Mouse (Mus musculus): ENCODE results near the gene Ebna1bp2. TPM values are rescaled to one million over a fixed set of nuclear protein-coding genes. Genes with fewer than 3 reads are reported as not detected.

Gene Ebna1bp2
- 22.2 and 22.7 TPM in 2 replicates for polyA plus RNA-seq (2012; rRNA removed)

GRCm38 (mm10) chr4:118620279-118620966, at the start of gene Ebna1bp2, which contains the start of gene Cfap57:
Gene Ebna1bp2, plus strand, starts transcription at chr4:118620799.
Gene Cfap57, minus strand, starts transcription at chr4:118620777.

GRCm38 (mm10) chr4:118658652-118659051, 38.1 kb downstream of the Ebna1bp2 start, which contains the start of gene Olfr62:
Gene Olfr62, plus strand, starts transcription at chr4:118658952.

Other genes with a start within 250 kb of the Ebna1bp2 start
- gene Szt2, start 211.5 kb upstream of the Ebna1bp2 start, polyA plus RNA-seq (2012; rRNA removed): 31.2 and 35.3 TPM in 2 replicates
- 20.8 and 22.0 TPM in 2 replicates for gene Med8, start 211.5 kb upstream of the Ebna1bp2 start, polyA plus RNA-seq (2012; rRNA removed)
- gene Elovl1, start 192.7 kb upstream of the Ebna1bp2 start, polyA plus RNA-seq (2012; rRNA removed): 176 and 229 TPM in 2 replicates
- 35.4 and 43.2 TPM in 2 replicates for gene Cdc20, start 183.4 kb upstream of the Ebna1bp2 start, polyA plus RNA-seq (2012; rRNA removed)
- 0.05 and 0.08 TPM in 2 replicates for gene Mpl, start 163.3 kb upstream of the Ebna1bp2 start, polyA plus RNA-seq (2012; rRNA removed)
- gene Tie1, start 130.7 kb upstream of the Ebna1bp2 start, polyA plus RNA-seq (2012; rRNA removed): 20.3 and 24.4 TPM in 2 replicates
- gene 2610528J11Rik, start 93.8 kb upstream of the Ebna1bp2 start, polyA plus RNA-seq (2012; rRNA removed): 104 and 125 TPM in 2 replicates
- gene Tmem125, start 76.8 kb upstream of the Ebna1bp2 start, polyA plus RNA-seq (2012; rRNA removed): 35.4 and 47.7 TPM in 2 replicates
- not detected in 2 replicates for gene Cfap57, start within 50 bp of the Ebna1bp2 start, polyA plus RNA-seq (2012; rRNA removed)
- not detected in 2 replicates for gene Olfr62, start 38.2 kb downstream of the Ebna1bp2 start, polyA plus RNA-seq (2012; rRNA removed)
- not detected in 2 replicates for gene Olfr1342, start 72.0 kb downstream of the Ebna1bp2 start, polyA plus RNA-seq (2012; rRNA removed)
- not detected in 2 replicates for gene Olfr1341, start 82.7 kb downstream of the Ebna1bp2 start, polyA plus RNA-seq (2012; rRNA removed)
- gene Olfr1340, start 99.3 kb downstream of the Ebna1bp2 start, polyA plus RNA-seq (2012; rRNA removed): not detected in 2 replicates
- gene Olfr1339, start 111.4 kb downstream of the Ebna1bp2 start, polyA plus RNA-seq (2012; rRNA removed): not detected in 2 replicates
- not detected in 2 replicates for gene Olfr1338, start 137.9 kb downstream of the Ebna1bp2 start, polyA plus RNA-seq (2012; rRNA removed)
- not detected in 2 replicates for gene Olfr1337, start 161.8 kb downstream of the Ebna1bp2 start, polyA plus RNA-seq (2012; rRNA removed)
- gene Olfr1335, start 189.1 kb downstream of the Ebna1bp2 start, polyA plus RNA-seq (2012; rRNA removed): not detected in 2 replicates
- not detected in 2 replicates for gene Olfr1333, start 215.5 kb downstream of the Ebna1bp2 start, polyA plus RNA-seq (2012; rRNA removed)
- gene Olfr1331, start 243.8 kb downstream of the Ebna1bp2 start, polyA plus RNA-seq (2012; rRNA removed): not detected in 2 replicates

Measured in colon, adult 2 months (tissue).